Mouse (Mus musculus) CH12.LX (cell line): Measurements from ENCODE around the gene Rora. TPM values are rescaled to one million over a fixed set of nuclear protein-coding genes. Genes with fewer than 3 reads are reported as not detected.

ENCODE experiments used
- DNase-seq: peaks from one replicate; pipeline ENCODE4 v3.0.0-alpha.2; 2013; ENCODE audit errors: extremely low read depth
- H3K27ac ChIP-seq: 2 replicates; pipeline ENCODE4 v1.5.1; 2012; ENCODE audit warnings: low read depth, mild to moderate bottlenecking, control low read depth, moderate library complexity; ENCODE audit not compliant: insufficient read depth
- H3K27me3 ChIP-seq: replicated peaks from 2 replicates; pipeline ENCODE3; 2012; ENCODE audit warnings: inconsistent platforms
- H3K36me3 ChIP-seq, 2 experiments: replicated peaks in 1 of 2; 2 replicates each; pipeline versions ENCODE3 to v1.6.1; 2012; ENCODE audit warnings: inconsistent platforms in 1 of 2, low read length in 1 of 2, mild to moderate bottlenecking in 1 of 2, mixed read lengths in 1 of 2, moderate library complexity in 1 of 2; ENCODE audit not compliant: control insufficient read depth in 1 of 2, insufficient read depth in 1 of 2
- H3K4me1 ChIP-seq, 2 experiments: 2 replicates each; pipeline ENCODE4 v1.6.1; 2012; ENCODE audit warnings: inconsistent platforms in 1 of 2, moderate library complexity in 1 of 2; ENCODE audit not compliant: insufficient read depth in 2 of 2, control insufficient read depth in 1 of 2
- H3K4me2 ChIP-seq: 2 replicates; pipeline ENCODE4 v1.6.1; 2012; ENCODE audit warnings: low read depth, mild to moderate bottlenecking, control low read depth; ENCODE audit not compliant: poor library complexity, insufficient read depth, severe bottlenecking
- H3K4me3 ChIP-seq, 3 experiments: fragments of 150-350 bp in 1 of 3; sonication (generic) in 1 of 3; replicated peaks in 1 of 3; 2 replicates each; pipeline versions ENCODE3 to v1.5.1; 2011 to 2012; ENCODE audit warnings: low read depth in 2 of 3, low read length in 2 of 3, mild to moderate bottlenecking in 2 of 3, moderate library complexity in 2 of 3, control low read depth in 1 of 3, improper control_type of control experiment in 1 of 3, inconsistent platforms in 1 of 3, mixed read lengths in 1 of 3; ENCODE audit not compliant: poor library complexity in 1 of 3
- H3K79me2 ChIP-seq: replicated peaks from 2 replicates; pipeline ENCODE4 v1.6.1; 2012; ENCODE audit warnings: mild to moderate bottlenecking, moderate library complexity; ENCODE audit not compliant: control insufficient read depth, poor library complexity, insufficient read depth, severe bottlenecking; ENCODE audit errors: extremely low read depth
- H3K9ac ChIP-seq: 2 replicates; pipeline ENCODE4 v1.6.1; 2012; ENCODE audit warnings: low read depth, mild to moderate bottlenecking, control low read depth, moderate library complexity; ENCODE audit not compliant: insufficient read depth
- H3K9me3 ChIP-seq: replicated peaks from 2 replicates; pipeline ENCODE3; 2012; ENCODE audit warnings: low read length, inconsistent platforms, mixed read lengths
- CTCF ChIP-seq, 2 experiments: IDR thresholded peaks in 1 of 2; conservative IDR thresholded peaks in 1 of 2; 2 replicates each; pipeline ENCODE4 v1.5.1; 2011 to 2012; ENCODE audit warnings: low read depth in 2 of 2, low read length in 2 of 2, improper control_type of control experiment in 1 of 2, inconsistent platforms in 1 of 2, mild to moderate bottlenecking in 1 of 2, moderate library complexity in 1 of 2
- HCFC1 ChIP-seq: IDR thresholded peaks from 2 replicates; pipeline ENCODE4 v1.6.1; 2012; ENCODE audit warnings: low read depth, mild to moderate bottlenecking, inconsistent platforms, low read length, improper control_type of control experiment
- IRF4 ChIP-seq: IDR thresholded peaks from 2 replicates; pipeline ENCODE4 v1.6.1; 2014; ENCODE audit warnings: low read depth, mild to moderate bottlenecking, inconsistent platforms, low read length, improper control_type of control experiment
- JUN ChIP-seq: IDR thresholded peaks from 2 replicates; pipeline ENCODE4 v1.6.1; 2011; ENCODE audit warnings: low read depth, mild to moderate bottlenecking, low read length, improper control_type of control experiment, moderate library complexity; ENCODE audit not compliant: insufficient read depth
- MAX ChIP-seq: IDR thresholded peaks from 2 replicates; pipeline ENCODE4 v1.6.1; 2011; ENCODE audit warnings: low read length, improper control_type of control experiment
- NELFE ChIP-seq: IDR thresholded peaks from 2 replicates; pipeline ENCODE4 v1.6.1; 2011; ENCODE audit warnings: low read depth, low read length, improper control_type of control experiment
- NRF1 ChIP-seq: IDR thresholded peaks from 2 replicates; pipeline ENCODE4 v1.6.1; 2014; ENCODE audit warnings: low read depth, mild to moderate bottlenecking, inconsistent platforms, low read length, improper control_type of control experiment, moderate library complexity
- RAD21 ChIP-seq: IDR thresholded peaks from 2 replicates; pipeline ENCODE4 v1.6.1; 2011; ENCODE audit warnings: low read depth, mild to moderate bottlenecking, low read length, improper control_type of control experiment, moderate library complexity
- SIN3A ChIP-seq: IDR thresholded peaks from 2 replicates; pipeline ENCODE4 v1.6.1; 2012; ENCODE audit warnings: low read length, improper control_type of control experiment, inconsistent platforms
- SMC3 ChIP-seq: IDR thresholded peaks from 2 replicates; pipeline ENCODE4 v1.6.1; 2011; ENCODE audit warnings: low read depth, low read length, improper control_type of control experiment
- ZKSCAN1 ChIP-seq: IDR thresholded peaks from 2 replicates; pipeline ENCODE4 v1.6.1; 2012; ENCODE audit warnings: low read depth, inconsistent platforms, low read length, improper control_type of control experiment, borderline replicate concordance
- dilution Hi-C: fragments of 300-500 bp; cut with MboI; formaldehyde crosslinking; loops from 2 replicates; pipeline ENCODE4 v1.14.3; 2020; ENCODE audit warnings: low sequenced_read_pairs; ENCODE audit not compliant: extremely low pct_unique_long_range_greater_than_20kb, extremely low pct_ligation_motif_present
- in situ Hi-C: fragments of 300-500 bp; cut with MboI; formaldehyde crosslinking; loops from 3 replicates; pipeline ENCODE4 v1.14.3; 2019; ENCODE audit warnings: low sequenced_read_pairs, low pct_ligation_motif_present, low pct_unique_long_range_greater_than_20kb, mixed read lengths
- polyA plus RNA-seq: library from polyadenylated mRNA; unstranded; fragments of >175 nt; gene quantifications from 2 replicates; pipeline ENCODE4 v1.2.1, GENCODE M21; 2012; ENCODE audit warnings: low read depth; ENCODE audit not compliant: insufficient read length
- total RNA-seq, 2 experiments: library from RNA; depleted of rRNA; stranded (reverse); fragments of 300-350 nt in 1 of 2; fragments of >200 nt in 1 of 2; gene quantifications; 2 replicates each; pipeline ENCODE4 v1.2.3; 2012 to 2014

Gene Rora
- total and polyA plus RNA-seq, 3 experiments, result 0.36 to 0.66 (median 0.64) TPM

- in situ Hi-C loops (loop anchor here (5.0 kb wide), 1 partner anchor 110 kb away; no protein-coding TSS in a partner anchor), dilution Hi-C loops (no loop called here)
- TF ChIP-seq RAD21 (peak; percentile 54), SMC3 (peak; percentile 29; the same call in 1 of the 2 replicates), CTCF (conservative IDR thresholded peaks at IDR 0.05 in 1 of 2, IDR thresholded peaks at IDR 0.05 in 1 of 2; ENCODE audit: low read depth in 2 of 2, low read length in 2 of 2) (peak in 1 of 2 experiments; percentile 54; a peak in 2 of 4 replicates), HCFC1 (no peak)
- no peaks in the 10 kb centered on the region for H3K9me3 ChIP-seq
- H3K36me3 ChIP-seq, result peaks cover 0 to 21% of the 10 kb centered on the region in 2 experiments
- no peak overlapping the region for H3K4me3 ChIP-seq
- DNase-seq, result no peak
- no peak overlapping the region for H3K9ac ChIP-seq
- no peak overlapping the region for H3K27ac ChIP-seq
- no peaks in the 10 kb centered on the region for H3K79me2 ChIP-seq
- H3K4me1 ChIP-seq, result peaks cover 4 to 22% of the 10 kb centered on the region in 2 experiments; a peak in 3 of 4 replicates
- H3K4me2 ChIP-seq, result no peak overlapping the region
- H3K27me3 ChIP-seq, result no peaks in the 10 kb centered on the region
Measured at GRCm38 (mm10) chr9:69376982-69377653, 723.5 kb downstream of the Rora start.

- no peaks in the 10 kb centered on the region for H3K27me3 ChIP-seq
- peaks cover 0 to 21% of the 10 kb centered on the region in 2 experiments for H3K36me3 ChIP-seq
- H3K9me3 ChIP-seq, result no peaks in the 10 kb centered on the region
- H3K79me2 ChIP-seq, result no peaks in the 10 kb centered on the region
- no peak overlapping the region for H3K4me3 ChIP-seq
- no peak overlapping the region for H3K4me2 ChIP-seq
- no peak for TF ChIP-seq IRF4
- TF ChIP-seq ZKSCAN1, result no peak
- no peak for TF ChIP-seq SIN3A
- no peak for TF ChIP-seq HCFC1
- no peak for TF ChIP-seq NELFE
- no peak for TF ChIP-seq MAX
- in situ Hi-C loops (loop anchor here (5.0 kb wide), 1 partner anchor 110 kb away; no protein-coding TSS in a partner anchor), dilution Hi-C loops (no loop called here)
- no peak overlapping the region for H3K9ac ChIP-seq
- DNase-seq, result no peak
- H3K4me1 ChIP-seq, result peaks cover 4 to 24% of the 10 kb centered on the region in 2 experiments; a peak in 3 of 4 replicates
- no peak overlapping the region for H3K27ac ChIP-seq
Measured at GRCm38 (mm10) chr9:69377654-69378045, 724.1 kb downstream of the Rora start.

- no peak for TF ChIP-seq HCFC1
- no peak for TF ChIP-seq JUN
- TF ChIP-seq NRF1, result no peak
- no peak for DNase-seq
- no peaks in the 10 kb centered on the region for H3K9me3 ChIP-seq
- H3K4me1 ChIP-seq, result peaks cover 4 to 24% of the 10 kb centered on the region in 2 experiments; a peak in 3 of 4 replicates
- H3K4me3 ChIP-seq, result no peak overlapping the region
- no peaks in the 10 kb centered on the region for H3K79me2 ChIP-seq
- no peak overlapping the region for H3K4me2 ChIP-seq
- H3K36me3 ChIP-seq, result peaks cover 0 to 10% of the 10 kb centered on the region in 2 experiments
- in situ Hi-C loops, result no loop called here
- dilution Hi-C loops, result no loop called here
- H3K9ac ChIP-seq, result no peak overlapping the region
- no peak overlapping the region for H3K27ac ChIP-seq
- H3K27me3 ChIP-seq, result no peaks in the 10 kb centered on the region
Measured at GRCm38 (mm10) chr9:69380546-69380945, 727.0 kb downstream of the Rora start.
